Mouse (Mus musculus) spleen, postnatal 36 days (tissue): Measurements from ENCODE around the gene Trex1.

Source experiments
- DNase-seq, 2 experiments: peaks; one replicate each; pipeline ENCODE4 v3.0.0; 2022; ENCODE audit warnings: low spot score in 2 of 2, mixed read lengths in 1 of 2

The Trex1 gene

GRCm38 (mm10) chr9:109059136-109059903, at the start of gene Trex1:
Gene Trex1, minus strand, starts transcription at chr9:109059734.
- DNase-seq = peak; percentile 93 to 95

GRCm38 (mm10) chr9:109107341-109107740, 47.8 kb upstream of the Trex1 start:
- DNase-seq = no peak

GRCm38 (mm10) chr9:109105648-109106047, 46.1 kb upstream of the Trex1 start:
- no peak for DNase-seq

GRCm38 (mm10) chr9:109105011-109105410, 45.5 kb upstream of the Trex1 start:
- no peak for DNase-seq

GRCm38 (mm10) chr9:109104083-109104482, 44.5 kb upstream of the Trex1 start:
- DNase-seq = no peak

GRCm38 (mm10) chr9:109103250-109103649, 43.7 kb upstream of the Trex1 start:
- DNase-seq = no peak

GRCm38 (mm10) chr9:109102541-109102940, 43.0 kb upstream of the Trex1 start:
- DNase-seq = no peak

- no peak for DNase-seq
These were observed 42.5 kb upstream of the Trex1 start for GRCm38 (mm10) chr9:109101933-109102445.

GRCm38 (mm10) chr9:109100307-109100928, 40.9 kb upstream of the Trex1 start:
- DNase-seq = no peak

GRCm38 (mm10) chr9:109098969-109099368, 39.4 kb upstream of the Trex1 start:
- no peak for DNase-seq

- no peak for DNase-seq
These were observed 38.8 kb upstream of the Trex1 start for GRCm38 (mm10) chr9:109098366-109098765.

- DNase-seq = no peak
These were observed 38.3 kb upstream of the Trex1 start for GRCm38 (mm10) chr9:109097831-109098230.

- DNase-seq = no peak
These were observed 37.8 kb upstream of the Trex1 start for GRCm38 (mm10) chr9:109097291-109097690.

GRCm38 (mm10) chr9:109096856-109097255, 37.3 kb upstream of the Trex1 start:
- DNase-seq = no peak

GRCm38 (mm10) chr9:109096251-109096661, 36.7 kb upstream of the Trex1 start:
- no peak for DNase-seq

GRCm38 (mm10) chr9:109095137-109095982, 35.8 kb upstream of the Trex1 start, which contains the start of gene Plxnb1:
Gene Plxnb1, plus strand, starts transcription at chr9:109095389.
- DNase-seq = peak; percentile 30 to 43

- DNase-seq = no peak
These were observed 35.1 kb upstream of the Trex1 start for GRCm38 (mm10) chr9:109094553-109095136.

GRCm38 (mm10) chr9:109093786-109094552, 34.4 kb upstream of the Trex1 start:
- no peak for DNase-seq

GRCm38 (mm10) chr9:109092799-109093198, 33.3 kb upstream of the Trex1 start:
- no peak for DNase-seq

GRCm38 (mm10) chr9:109091802-109092201, 32.3 kb upstream of the Trex1 start:
- no peak for DNase-seq

- DNase-seq = no peak
These were observed 30.9 kb upstream of the Trex1 start for GRCm38 (mm10) chr9:109090446-109090845.
